Mouse (Mus musculus) c-Kit-positive CD71-positive TER-119-negative erythroid progenitor cells, embryonic 14.5 days (primary cell): ENCODE measurements at regions not wholly inside any gene's neighbourhood (a gene's known extent, or its start where the extent isn't known, plus 50 kb on each side); places are given as distances from the start of the nearest gene placed in this dataset.

Source experiments
- DNase-seq: peaks from one replicate; pipeline ENCODE4 v3.0.0-alpha.2; 2013; ENCODE audit warnings: low read depth

DNA sequence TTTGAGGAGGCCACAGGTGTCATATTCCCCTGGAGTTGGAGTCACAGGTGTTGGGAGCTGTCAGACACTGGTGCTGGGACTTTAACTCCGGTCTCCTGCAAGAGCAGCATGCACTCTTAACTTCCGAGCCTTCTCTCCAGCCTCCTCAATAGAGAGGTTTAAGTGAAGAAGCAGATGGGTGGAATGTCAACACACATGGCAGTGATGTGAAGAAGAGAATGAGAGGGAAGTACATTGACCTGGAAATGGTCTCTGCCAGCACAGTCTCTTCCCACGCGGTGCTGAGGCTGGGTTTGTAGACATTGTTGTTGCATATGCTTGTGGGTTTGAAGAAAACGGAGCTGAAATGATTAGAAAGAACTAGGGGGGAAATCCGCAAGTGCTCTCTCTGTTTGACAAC is 112.0 kb upstream of the Fn1 start:
- DNase-seq = no peak

DNA sequence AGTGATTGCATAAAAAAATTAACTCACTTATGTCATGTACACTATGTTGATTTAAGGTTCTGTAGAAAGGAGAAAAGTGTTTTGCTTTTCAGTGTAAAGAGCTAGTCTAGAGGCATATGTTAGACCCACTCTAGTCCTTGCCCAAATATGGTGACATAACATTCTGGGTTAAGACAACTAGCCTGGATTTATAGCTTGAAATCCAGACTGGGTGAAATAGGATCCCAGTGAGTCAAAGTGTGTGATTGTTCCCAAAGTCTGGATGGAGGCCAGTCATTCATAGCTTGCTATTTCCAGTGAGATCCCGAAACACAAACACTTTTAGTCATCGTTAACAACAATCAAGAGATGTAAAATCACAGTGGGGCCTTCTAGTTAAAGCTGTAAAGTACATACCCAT is 110.5 kb upstream of the Fn1 start:
- no peak for DNase-seq

DNA sequence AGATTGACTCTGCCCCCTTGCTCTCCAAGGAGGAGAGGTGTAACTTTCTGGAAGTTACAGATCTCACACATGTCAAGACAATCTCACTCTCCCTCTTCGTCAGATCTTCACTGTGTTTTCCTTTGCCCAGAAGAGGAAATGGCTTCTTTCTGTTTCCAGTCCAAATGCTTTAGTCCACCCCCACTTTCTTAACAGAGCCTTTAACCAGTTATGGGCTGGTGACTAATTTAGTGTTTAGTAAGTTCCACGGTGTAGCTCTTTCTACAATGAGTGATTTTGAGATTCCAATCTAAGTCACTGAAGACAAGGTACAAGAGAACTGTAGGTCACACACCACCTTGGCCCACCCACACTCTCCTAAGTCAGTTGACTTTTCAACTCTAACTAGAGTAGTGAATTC is 107.3 kb upstream of the Fn1 start:
- DNase-seq = no peak

DNA sequence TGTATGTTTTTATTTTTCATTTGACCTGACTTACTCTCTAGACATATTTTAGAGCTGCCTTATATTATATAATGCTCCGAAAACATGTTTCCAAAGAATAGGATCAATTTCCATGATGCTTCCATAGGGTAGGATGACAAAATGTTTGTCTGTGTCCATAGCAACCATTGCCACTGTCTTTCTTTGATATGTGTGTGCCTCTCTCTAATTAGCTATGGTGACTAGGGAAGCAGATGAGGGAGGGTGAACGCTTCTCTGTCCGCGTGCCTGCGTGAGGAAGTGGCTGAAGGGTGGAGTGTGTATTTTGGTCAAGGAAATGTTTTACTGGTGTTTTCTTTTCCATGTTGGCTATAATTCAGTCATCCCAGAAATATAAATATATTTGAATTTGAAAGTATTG is 104.2 kb upstream of the Fn1 start:
- DNase-seq = no peak

DNA sequence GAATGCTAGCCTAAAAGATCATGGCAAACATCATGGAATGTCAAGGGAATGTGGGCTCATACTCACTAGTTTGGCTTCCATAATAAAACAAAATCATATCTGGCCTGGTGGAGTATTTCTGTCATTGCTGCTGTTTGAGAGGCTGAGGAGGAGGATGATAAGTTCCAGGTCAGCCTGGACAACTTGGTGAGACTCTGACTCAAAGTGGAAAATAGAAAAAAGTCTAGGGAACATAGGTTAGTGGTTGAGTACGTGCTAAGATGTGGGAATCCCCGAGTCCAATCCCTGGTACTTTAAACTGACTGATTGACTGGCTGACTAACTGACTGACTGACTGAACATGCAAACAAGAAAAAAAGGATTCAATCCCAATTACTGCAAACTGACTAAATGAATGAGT is 103.2 kb upstream of the Fn1 start:
- no peak for DNase-seq

DNA sequence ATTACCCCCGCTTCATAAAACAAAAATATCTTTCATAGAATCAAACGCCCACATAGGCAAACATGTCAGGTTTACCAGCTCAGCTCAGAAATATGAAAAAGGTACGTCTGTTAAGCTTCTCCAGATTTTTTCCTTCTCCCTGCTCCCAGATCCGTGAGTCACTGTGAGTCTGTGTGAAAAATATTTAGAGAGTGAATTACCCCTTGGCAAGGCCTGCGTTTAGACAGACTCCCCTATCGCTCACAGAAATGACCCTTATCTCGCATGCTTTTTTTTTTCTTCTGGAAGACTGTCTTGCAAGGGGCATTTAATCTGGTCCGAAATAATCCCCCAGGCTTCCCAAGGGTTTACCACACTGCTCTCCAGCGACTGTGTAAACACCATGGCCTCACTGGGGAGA is 102.4 kb upstream of the Fn1 start:
- no peak for DNase-seq

DNA sequence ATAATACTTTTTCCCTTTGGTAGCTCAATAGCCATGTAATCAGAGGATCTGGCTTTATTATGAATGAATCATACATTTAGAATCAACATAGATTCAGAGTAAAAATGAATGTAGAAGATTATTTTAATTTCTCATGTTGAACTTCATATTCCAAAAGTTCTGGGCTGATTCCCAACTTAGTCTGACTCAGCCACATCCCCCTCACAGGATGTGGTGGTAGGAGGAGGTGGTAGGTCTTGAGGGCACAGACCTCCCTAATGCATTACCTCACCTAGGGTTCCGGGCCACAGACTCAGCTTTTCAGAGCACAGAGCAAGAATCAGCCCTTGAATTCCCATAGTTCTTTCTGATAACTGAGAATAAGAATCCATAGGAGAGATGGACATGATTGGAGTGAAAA is 99.4 kb upstream of the Fn1 start:
- no peak for DNase-seq

DNA sequence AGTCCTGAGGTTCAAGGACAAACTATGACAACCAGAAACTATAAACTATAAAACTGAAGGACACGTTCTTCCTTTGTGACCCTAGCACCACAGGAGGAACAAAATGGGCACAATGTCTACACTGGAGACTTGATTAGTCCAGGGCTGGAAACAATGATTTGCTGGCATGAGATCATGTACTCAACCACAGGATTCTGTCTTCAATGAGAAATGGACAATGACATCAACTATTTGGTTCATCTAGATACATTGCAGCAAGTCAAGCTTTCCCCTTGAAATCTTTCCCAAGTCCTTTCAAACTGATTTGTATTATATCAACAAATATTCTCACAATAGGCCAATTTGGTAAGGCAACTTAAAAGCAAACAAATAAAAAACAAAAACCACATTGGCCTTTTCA is 98.6 kb upstream of the Fn1 start:
- DNase-seq = no peak

DNA sequence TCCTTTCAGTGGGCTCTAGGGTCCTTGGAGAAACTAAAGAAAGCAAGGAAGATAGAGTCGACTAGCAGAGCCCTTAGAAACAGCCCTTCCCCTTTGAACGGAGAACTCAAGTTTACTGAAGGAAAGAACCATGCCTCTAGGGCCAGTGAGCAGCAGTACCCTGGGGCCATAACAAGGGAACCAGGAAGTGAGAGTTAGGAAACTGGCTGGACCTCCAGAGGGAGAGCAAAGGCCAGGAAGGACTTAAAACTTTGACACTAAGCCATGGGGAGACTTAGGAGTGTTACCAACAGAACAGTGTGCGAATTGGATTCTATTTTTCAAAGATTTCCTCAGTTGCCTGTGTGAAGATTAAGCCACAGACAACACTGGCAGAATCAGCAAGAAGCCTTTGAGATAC is 82.6 kb upstream of the Fn1 start:
- no peak for DNase-seq

DNA sequence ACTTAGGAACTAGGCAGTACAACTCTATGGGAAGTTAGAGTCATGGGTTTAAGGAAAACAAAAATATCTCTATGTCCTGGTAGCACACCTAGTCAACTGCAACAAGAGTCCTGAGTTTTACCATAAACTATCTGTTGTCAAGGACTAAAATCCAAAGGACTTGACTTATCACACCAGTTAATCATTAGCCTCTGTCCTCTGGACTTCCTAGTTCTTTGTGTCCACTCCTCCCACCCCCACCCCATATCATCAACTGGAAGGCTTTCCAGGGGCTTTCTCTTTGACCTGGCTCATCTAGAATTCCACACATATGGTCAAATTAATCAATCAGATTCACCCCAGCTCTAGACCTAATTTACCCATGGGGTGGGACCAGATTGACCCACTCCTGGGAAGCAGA is 78.6 kb upstream of the Fn1 start:
- no peak for DNase-seq

DNA sequence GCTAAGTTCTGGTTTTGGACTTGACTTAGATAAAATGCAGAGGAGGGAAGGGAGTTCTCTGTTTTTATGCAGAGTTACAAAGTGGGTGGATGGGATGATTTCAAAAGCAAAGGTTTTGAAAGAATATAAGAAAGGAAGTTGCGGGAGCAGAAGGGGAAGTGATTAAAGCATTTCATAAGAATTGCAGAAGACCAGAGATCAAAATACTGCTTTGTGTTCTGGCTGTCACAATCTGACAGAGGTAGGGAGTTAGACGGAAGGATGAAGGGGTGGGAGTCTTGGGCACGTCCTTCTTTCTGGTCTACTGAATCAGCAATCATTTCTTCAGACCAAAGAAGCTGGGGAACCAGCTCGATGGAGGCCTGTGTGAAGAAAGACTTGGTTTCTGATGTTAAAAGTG is 78.0 kb upstream of the Fn1 start:
- DNase-seq = no peak

DNA sequence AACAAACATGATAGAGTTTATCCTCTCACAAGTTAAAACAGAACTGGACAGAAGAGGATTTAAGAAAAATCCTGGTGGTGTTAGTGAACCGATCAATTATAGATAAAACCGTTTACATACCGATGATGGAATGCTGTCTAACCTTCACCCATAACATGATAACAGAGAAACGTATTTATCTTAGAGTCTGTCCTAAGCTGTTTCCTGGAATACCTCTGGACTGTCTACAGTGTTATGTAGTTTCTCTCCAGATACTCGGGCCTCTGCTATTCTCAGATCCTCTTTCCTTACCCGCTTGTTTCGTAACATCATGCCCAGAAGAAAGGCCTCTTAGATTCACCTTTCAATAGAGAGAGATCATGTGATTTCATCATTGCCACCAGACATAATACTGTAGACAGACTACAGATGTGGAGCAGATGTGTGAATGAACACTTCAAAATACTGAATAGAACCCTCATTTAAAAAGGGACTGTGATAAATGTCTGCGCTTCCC is 75.9 kb upstream of the Fn1 start:
- no peak for DNase-seq

DNA sequence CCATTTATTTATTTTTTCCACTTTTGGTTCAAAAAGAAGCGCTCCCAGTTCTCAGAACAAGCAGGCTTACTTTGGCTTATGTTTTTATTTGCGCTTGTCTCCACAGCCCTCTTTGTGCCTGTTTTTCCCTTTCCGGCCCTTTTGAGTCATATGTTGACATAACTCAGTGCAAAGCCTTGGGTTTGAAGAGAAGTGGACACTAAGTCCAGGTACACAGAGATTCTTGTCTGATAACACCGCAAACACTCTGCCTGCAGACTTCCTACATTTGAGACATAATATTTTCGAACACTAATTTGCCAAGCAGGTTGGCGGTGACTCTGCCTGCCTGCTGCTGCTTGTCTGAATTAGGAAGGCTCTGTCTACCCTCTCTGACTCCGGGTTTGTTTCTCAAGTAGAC is 70.8 kb upstream of the Fn1 start:
- DNase-seq = no peak

DNA sequence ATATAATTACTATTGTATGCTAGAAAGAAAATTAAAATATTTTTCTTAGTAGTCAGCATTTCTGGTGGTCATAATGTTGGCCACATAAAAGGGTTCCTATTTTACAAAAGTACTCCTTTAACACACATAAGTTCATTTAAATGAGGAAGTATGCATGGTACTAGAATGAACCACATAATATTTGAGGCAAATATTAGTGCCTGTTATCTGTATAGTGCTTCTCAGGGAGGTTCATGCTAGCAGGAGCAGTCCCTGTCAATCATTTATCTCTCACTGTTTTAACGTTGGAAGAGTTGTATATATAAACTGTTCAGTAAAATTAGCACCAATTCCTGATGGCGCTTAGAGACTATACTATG is 70.0 kb upstream of the Fn1 start:
- DNase-seq = no peak

DNA sequence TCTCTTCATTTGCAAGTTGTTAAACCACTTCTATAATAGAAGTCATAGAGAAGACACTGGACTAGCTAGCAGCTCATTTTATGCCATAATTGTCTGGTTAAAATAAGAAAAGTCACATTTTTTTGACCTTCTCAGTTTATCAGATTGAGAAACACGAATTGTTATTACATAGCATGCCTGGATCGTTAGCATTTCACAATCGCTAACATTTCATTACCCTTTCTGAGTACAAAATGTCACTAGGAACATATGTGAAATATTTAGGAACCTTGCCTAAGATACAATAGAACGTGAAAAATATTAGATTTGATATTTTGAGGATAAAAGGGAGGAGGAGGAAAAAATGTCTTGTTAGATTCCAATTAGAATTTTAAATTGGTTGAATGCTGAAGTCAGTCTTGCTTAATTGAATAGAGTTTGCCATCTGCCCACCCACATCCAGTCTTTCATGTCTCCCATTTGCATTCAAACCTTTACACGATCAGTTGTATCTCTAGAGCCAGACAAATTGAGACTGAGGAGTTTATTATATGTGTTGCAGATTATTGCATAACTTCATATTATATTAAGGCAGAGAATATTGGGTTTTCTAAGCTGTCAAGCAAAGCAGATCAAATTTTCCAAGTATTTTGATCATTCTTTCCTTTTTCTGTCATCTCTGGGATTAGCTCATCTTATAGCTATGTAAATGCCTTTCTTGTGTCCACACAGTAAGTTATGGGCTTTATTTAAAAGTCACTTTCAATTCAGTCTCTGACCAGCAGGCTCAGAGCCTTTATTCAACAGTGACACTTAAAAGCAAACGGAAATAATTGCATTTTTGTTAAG is 69.4 kb upstream of the Fn1 start:
- DNase-seq = no peak
